Comparison of ENCODE assay signal across 8 mouse cellular contexts in the genomic region with DNA sequence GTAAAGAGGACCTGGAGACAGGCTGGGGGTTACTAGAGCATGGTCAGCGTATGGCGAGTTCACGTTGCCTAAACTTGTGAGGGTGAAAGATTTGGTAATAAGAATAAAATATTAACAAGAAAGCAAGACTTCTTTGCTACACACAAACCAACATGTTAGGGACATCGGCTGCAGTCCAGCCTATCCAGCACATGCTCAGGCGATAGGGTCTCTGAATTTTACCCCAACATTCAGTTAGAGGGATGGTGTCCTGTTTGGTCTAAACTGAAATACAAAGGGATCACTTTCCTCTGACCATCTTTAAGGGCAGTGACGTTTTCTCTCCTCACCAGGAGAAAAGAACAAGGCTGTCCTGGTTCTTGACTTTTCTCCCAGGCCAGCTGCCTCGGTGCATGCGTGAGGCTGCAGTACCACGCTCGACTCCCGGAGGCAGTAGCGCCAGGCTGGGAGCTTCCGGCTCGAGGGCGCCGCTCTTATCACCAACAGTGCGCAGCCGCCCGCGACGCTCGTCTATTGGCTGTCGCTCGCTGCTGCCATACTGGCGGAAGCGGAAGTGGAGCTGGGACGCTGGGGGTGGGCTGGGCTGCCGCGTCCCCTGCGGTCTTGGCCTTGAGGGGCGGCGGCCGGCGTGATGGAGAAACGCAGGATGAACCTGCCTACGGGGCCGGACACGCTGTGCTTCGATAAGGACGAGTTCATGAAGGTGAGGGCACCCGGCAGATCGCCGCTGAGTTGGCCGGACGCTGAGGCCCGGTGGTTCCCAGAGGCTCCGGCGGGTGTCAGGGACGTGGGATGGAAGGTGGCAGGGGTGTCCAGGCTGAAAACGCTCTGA. TPM values are rescaled to one million over a fixed set of nuclear protein-coding genes. Genes with fewer than 3 reads are reported as not detected.
A peak's percentile ranks its signal among the peaks of the same experiment; 100 is the strongest.
DNase-seq lines count a peak whose midpoint lies in the region; ATAC-seq lines count a peak whose summit lies in the region.

Cog2 (plus strand) TSS at position 519 of the 832 bp plus-strand sequence.

- peak; percentile 97 for DNase-seq in NIH3T3 (ENCODE audit: low read depth)
- peak; percentile 95 to 96 for DNase-seq in cerebellum, postnatal 10 days
- DNase-seq in frontal cortex, postnatal 10 days (ENCODE audit: low spot score in 2 of 2), result peak; percentile 84 to 90
- DNase-seq in layer of hippocampus, postnatal 14 days (ENCODE audit: low spot score in 2 of 2), result peak; percentile 88 to 92
- DNase-seq in lung, postnatal 14 days, result peak; percentile 90
- peak; percentile 83 for DNase-seq in retina, adult 2 months (ENCODE audit: low read depth, low spot score)
- peak; percentile 87 to 89 for DNase-seq in thymus, postnatal 36 days

- H3K9ac ChIP-seq in hindbrain, embryonic 12.5 days, result peak within 1 kb of the TSS; percentile 87

- H3K4me2 ChIP-seq in hindbrain, embryonic 12.5 days (replicated peaks), result peak within 1 kb of the TSS; percentile 92

- H3K27ac ChIP-seq in hindbrain, embryonic 12.5 days, result 0 out of 2 replicates have a peak within 1 kb of the TSS, but pooled peaks have one; percentile 23

- peaks cover 7% of the 10 kb centered on the region for H3K36me3 ChIP-seq in hindbrain, embryonic 12.5 days

- H3K4me3 ChIP-seq in hindbrain, embryonic 12.5 days, result peak within 1 kb of the TSS; percentile 91

- H3K27me3 ChIP-seq in hindbrain, embryonic 12.5 days, result peaks cover 9% of the 10 kb centered on the region; the same call in 1 of the 2 replicates

- WGBS in hindbrain, embryonic 12.5 days, result 10% methylated on average over 50 of the region's 50 CpGs

- no peaks in the 10 kb centered on the region for H3K9me3 ChIP-seq in hindbrain, embryonic 12.5 days (replicated peaks)

- peaks cover 12% of the 10 kb centered on the region for H3K4me1 ChIP-seq in hindbrain, embryonic 12.5 days

- ATAC-seq in hindbrain, embryonic 12.5 days (ENCODE audit: low FRiP score), result peak; percentile 99

RNA-seq across cellular contexts. Expression of gene Cog2, which starts in this region (rescaled TPM):
- polyA plus RNA-seq in hindbrain, embryonic 12.5 days (2016; fragmentation: Nextera tagmentation; extraction: Ambion mirVana), result 44.2 and 44.6 TPM in 2 replicates
- 10 to 100 TPM; 33.7 to 38.2 TPM for total RNA-seq in layer of hippocampus, postnatal 14 days (2021)

Comparison
In these comparisons a context has a peak if more than half of its experiments do, and no peak if none do; other contexts are left out.
1. Peak in every context shown above with its lines: DNase-seq, ATAC-seq, H3K4me3 ChIP-seq and H3K27ac ChIP-seq.